Mouse (Mus musculus) kidney, adult 2 months (tissue): ENCODE data around the gene Slc12a8.

Experiments
- CTCF ChIP-seq: fragments of 200-500 bp; conservative IDR thresholded peaks from 2 replicates; pipeline ENCODE4 v1.5.1; 2011; ENCODE audit warnings: low read depth, mild to moderate bottlenecking, control low read depth, low read length, moderate library complexity, mixed read lengths; ENCODE audit not compliant: insufficient read depth, insufficient read length
- POLR2A ChIP-seq: fragments of 200-500 bp; IDR thresholded peaks from one replicate; pipeline ENCODE4 v1.6.1; 2011; ENCODE audit warnings: low read depth, low read length, control low read depth

DNA sequence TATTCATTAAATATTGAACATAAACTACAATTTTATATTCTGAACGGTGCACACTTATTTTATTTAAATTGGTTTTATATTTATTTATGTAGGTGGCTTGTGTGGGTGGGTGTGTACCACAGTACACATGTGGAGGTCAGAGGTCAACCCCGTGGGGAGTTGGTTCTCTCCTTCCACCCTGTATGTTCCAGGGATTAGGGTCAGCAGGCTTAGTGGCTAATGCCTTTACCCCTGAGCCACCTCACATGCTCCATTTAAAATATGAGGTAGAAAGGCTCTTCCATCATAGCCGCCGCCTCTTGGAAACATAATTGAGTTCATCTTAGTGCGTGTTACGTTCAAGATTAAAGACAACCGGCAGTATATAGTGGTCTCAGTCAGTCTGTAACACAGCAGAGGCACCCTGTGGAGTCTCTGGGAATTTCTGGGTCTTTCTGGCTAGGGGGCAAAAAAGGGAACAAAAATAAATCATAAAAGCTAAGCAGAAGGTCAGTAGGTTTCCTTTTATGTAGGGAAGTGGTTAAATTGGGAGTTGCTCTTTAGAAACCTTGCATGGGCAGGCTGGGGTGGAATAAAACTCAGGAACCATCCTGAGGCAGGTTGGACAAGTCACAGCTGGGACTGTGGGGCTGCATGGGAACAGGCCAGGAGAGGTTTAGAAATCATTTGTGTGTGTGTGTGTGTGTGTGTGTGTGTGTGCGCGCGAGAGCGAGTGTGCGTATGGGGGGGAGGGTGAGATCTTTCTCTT, 51.3 kb downstream of the Slc12a8 start:
- TF ChIP-seq CTCF (no peak), POLR2A (no peak)
